Mouse (Mus musculus) colon, adult 2 months (tissue): ENCODE data around the gene Nova2. TPM values are rescaled to one million over a fixed set of nuclear protein-coding genes. Genes with fewer than 3 reads are reported as not detected.

Source experiments
- polyA plus RNA-seq: library from polyadenylated mRNA; depleted of rRNA; stranded (reverse); fragments of >200 nt; gene quantifications from 2 replicates; pipeline ENCODE4 v1.2.3, GENCODE M21; 2012; rRNA removed

Nova2 gene
- 0.56 and 0.80 TPM in 2 replicates for polyA plus RNA-seq

DNA sequence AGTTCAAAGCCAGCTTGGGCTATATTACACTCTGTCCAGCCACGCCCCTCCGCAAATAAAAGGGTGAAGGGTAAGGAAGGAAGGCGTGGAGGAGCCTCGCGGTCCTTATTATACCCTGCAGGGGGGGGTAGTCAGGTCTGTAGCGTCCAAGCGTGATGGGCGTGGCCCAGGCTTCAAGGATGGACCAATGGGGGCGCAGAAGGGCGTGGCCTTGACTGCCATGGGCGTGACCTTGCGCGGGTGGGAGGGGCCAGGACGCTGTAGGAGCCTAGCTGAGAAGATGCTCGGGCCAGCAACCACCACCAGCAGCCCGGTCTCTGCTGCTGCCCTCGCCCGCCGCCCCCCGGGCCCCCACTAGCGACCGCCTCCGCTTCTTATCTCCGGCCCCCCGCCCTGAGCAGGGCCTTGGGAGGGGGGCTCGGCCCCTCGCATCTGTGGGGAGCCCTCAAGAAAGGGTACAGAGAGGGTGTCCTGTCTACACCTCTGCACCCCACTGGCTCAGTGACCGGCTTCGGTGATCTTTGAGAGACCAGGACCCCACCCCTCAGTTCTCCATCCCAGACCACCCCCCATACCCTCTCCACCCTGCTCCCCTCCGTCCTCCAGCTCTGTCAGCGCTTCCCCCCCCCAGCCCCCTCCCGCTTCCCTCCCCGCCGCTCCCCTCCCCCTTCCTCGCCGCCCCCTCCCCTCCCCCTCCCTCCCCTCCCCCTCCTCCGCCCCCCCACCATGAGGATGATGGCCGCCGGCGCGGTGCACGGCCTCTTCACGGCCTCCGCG, at the start of gene Nova2:
TSS of gene Nova2 (plus strand) at position 727 of the 777 bp plus-strand sequence.

DNA sequence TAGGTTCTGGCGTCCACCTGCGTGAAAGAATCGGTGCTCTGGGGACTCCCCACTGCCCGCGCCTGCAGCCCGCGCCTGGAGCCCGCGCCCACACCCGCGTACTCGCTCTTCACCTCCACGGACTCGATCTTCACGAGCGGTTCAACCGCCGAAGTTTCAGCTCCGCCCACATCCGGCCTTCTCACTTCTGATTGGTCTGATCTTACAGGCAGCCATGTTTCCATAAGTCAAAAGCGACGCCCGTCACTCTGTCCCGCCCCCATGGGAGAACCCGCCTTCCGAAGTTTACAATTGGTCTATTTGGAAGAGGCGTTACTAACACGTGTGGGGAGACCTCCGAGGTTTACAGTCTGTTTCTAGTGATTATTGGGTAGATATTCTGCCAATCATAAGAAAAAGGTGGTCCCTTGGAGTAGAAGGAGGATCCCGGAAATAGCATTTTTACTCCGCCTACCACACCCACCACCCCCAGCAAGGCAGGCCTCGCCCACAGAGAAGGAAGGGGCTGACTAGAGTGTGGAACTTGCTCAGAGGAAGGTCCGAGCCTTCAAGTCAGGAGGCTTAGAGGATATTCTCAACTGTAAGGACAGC, 15.4 kb upstream of the Nova2 start, which contains the start of gene Ccdc61:
TSS of gene Ccdc61 (minus strand) at position 175 of the 591 bp plus-strand sequence.

DNA sequence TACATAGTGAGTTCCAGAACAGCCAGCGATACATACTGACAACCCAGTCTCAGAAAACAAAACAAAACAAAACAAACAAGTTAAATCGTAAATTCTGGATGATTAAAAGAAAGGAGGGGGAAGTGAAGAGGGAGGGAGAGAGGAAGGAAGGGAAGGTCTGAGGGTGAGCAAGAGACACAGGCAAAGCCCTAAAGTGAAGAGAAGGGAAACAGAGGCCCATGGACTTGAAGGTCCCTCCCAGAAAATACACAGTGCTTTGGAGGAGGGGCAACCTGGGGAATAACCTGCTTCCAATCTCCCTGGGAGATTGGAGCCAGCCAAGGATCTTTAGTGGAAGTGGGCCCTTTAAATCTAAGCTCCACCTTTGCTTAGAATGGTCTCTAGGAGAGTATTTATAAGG, 61.4 kb downstream of the Nova2 start, which contains the start of gene Nanos2:
TSS of gene Nanos2 (plus strand) at position 301 of the 400 bp plus-strand sequence.

DNA sequence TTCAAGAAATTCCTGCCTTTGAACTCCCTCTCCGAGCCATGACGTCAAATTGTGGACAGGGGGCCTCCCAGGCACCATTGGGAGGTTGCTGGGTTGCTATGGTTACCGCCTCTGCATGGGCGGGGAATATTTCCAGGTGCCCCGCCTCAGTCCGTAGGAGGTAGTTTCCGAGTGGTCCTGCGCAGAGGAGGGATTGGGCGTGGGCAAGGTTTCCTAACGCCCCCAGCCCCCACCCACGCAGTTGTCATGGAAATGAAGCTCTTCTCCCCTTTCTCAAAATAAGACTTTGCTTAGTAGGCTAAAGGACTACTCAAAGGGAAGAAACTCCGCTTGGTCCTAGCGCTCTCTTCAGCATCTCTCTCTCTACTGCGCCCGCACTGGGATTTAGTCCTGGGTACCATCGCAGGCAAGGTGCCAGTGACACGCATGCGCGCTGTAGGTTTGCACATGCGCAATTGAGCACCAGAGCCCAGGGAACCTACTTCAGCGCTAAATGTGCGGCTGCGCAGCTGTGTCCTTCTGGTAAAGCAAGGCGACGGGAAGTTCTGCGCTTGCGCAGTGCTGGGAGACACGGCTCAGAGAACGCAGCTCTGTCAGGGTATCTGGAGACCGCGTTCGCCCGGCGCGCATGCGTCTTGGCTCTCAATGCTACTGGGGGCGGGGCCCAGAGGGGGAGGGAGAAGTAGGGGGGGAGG, 65.1 kb downstream of the Nova2 start, which contains the start of gene Mypop:
TSS of gene Mypop (plus strand) at position 645 of the 695 bp plus-strand sequence.

DNA sequence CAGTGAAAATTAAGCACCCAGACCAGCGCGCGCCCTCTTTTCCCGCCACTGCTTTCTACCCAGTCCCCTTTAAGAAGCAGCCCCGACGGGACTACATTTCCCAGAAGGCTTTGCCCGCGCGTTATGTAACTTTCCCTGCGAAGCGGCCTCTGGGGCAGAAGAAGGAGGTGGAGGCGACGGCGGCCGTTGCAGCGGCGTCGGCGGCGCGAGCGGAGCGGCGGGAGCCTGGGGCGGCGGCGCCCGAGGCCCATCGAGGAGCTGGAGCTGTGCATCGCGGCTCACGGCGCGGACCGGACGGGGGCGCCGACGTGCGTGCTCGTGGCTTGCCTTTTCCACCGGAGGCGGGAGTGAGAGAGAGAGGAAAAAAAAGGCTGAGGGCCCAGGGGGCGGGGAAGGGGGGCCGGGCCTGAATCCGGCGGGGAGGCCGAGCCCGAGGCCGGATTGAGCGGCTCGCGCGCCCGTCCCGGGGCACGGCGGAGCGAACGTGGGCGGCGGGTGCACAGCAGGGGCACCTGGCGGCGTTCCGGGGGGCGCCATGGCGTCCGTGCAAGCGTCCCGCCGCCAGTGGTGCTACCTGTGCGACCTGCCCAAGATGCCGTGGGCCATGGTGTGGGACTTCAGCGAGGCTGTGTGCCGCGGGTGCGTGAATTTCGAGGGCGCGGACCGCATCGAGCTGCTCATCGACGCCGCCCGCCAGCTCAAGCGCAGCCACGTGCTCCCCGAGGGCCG, 78.4 kb downstream of the Nova2 start, which contains the start of gene Irf2bp1:
TSS of gene Irf2bp1 (plus strand) at position 143 of the 729 bp plus-strand sequence.

Other genes with a start within 250 kb of the Nova2 start
- not detected in 2 replicates for gene Psg20, start 239.7 kb upstream of the Nova2 start, polyA plus RNA-seq
- 0.07 TPM in 1 of 2 replicates, not detected in the other for gene Psg22, start 207.8 kb upstream of the Nova2 start, polyA plus RNA-seq
- gene Psg19, start 127.4 kb upstream of the Nova2 start, polyA plus RNA-seq = not detected in 2 replicates
- gene Psg17, start 104.3 kb upstream of the Nova2 start, polyA plus RNA-seq = 0.26 and 0.38 TPM in 2 replicates
- gene Mill2, start 85.9 kb upstream of the Nova2 start, polyA plus RNA-seq = 5.5 and 6.5 TPM in 2 replicates
- gene Pglyrp1, start 54.6 kb upstream of the Nova2 start, polyA plus RNA-seq = 1,287 and 1,800 TPM in 2 replicates
- gene Ccdc61, start 15.5 kb upstream of the Nova2 start, polyA plus RNA-seq = 24.9 and 30.9 TPM in 2 replicates
- not detected in 2 replicates for gene Nanos2, start 61.5 kb downstream of the Nova2 start, polyA plus RNA-seq
- 9.8 and 12.8 TPM in 2 replicates for gene Mypop, start 65.4 kb downstream of the Nova2 start, polyA plus RNA-seq
- gene Irf2bp1, start 78.2 kb downstream of the Nova2 start, polyA plus RNA-seq = 48.1 and 49.0 TPM in 2 replicates
- 70.8 and 76.2 TPM in 2 replicates for gene Foxa3, start 97.7 kb downstream of the Nova2 start, polyA plus RNA-seq
- gene Sympk, start 98.5 kb downstream of the Nova2 start, polyA plus RNA-seq = 80.5 and 90.6 TPM in 2 replicates
- gene Rsph6a, start 128.8 kb downstream of the Nova2 start, polyA plus RNA-seq = not detected in 2 replicates
- gene Dmwd, start 150.3 kb downstream of the Nova2 start, polyA plus RNA-seq = 32.3 and 33.8 TPM in 2 replicates
- gene Dmpk, start 158.0 kb downstream of the Nova2 start, polyA plus RNA-seq = 613 and 864 TPM in 2 replicates
- gene Six5, start 168.7 kb downstream of the Nova2 start, polyA plus RNA-seq = 45.2 and 56.4 TPM in 2 replicates
- gene Gm4969, start 192.5 kb downstream of the Nova2 start, polyA plus RNA-seq = not detected in 2 replicates
- gene Fbxo46, start 194.0 kb downstream of the Nova2 start, polyA plus RNA-seq = 14.7 and 14.9 TPM in 2 replicates
- gene Qpctl, start 223.4 kb downstream of the Nova2 start, polyA plus RNA-seq = 15.1 and 16.3 TPM in 2 replicates
- gene Snrpd2, start 223.8 kb downstream of the Nova2 start, polyA plus RNA-seq = 19.3 and 24.0 TPM in 2 replicates
- gene Gipr, start 240.2 kb downstream of the Nova2 start, polyA plus RNA-seq = 0.95 and 1.6 TPM in 2 replicates